ENCODE assay signal across 14 mouse cellular contexts in genomic region chr4:132972101-132972500, GRCm38 (mm10). TPM values are rescaled to one million over a fixed set of nuclear protein-coding genes. Genes with fewer than 3 reads are reported as not detected.
DNase-seq lines count a peak whose midpoint lies in the region; ATAC-seq and TF ChIP-seq lines count a peak whose summit lies in the region.
"Had no signal": no experiment of that assay in that cellular context is flagged by ENCODE, and none has a peak within 500 bp of the region (broad histone marks: within the 10 kb centered on the region; RNA-seq: fewer than 3 reads in every experiment).

No protein-coding gene starts in this region.

- peaks cover 15% of the 10 kb centered on the region for H3K27me3 ChIP-seq in heart, postnatal 0 days (ENCODE audit: control insufficient read depth, insufficient read depth, low read length)
- H3K27me3 ChIP-seq in heart, embryonic 12.5 days (replicated peaks), result peaks cover 42% of the 10 kb centered on the region
- H3K27me3 ChIP-seq in splenic B cell, adult 2 months (ENCODE audit: control insufficient read depth, insufficient read depth, low read length, poor library complexity, severe bottlenecking), result no peaks in the 10 kb centered on the region
- peaks cover 19% of the 10 kb centered on the region; the same call in 1 of the 2 replicates for H3K27me3 ChIP-seq in intestine, embryonic 15.5 days (replicated peaks)

- no peak overlapping the region for H3K9ac ChIP-seq in heart, postnatal 0 days (replicated peaks; ENCODE audit: low read depth, low read length)
- no peak overlapping the region for H3K9ac ChIP-seq in heart, embryonic 12.5 days
- no peak overlapping the region for H3K9ac ChIP-seq in intestine, embryonic 15.5 days

- H3K4me1 ChIP-seq in heart, postnatal 0 days (ENCODE audit: control insufficient read depth, insufficient read depth), result peaks cover 25% of the 10 kb centered on the region
- H3K4me1 ChIP-seq in heart, embryonic 12.5 days (replicated peaks), result peaks cover 46% of the 10 kb centered on the region
- peaks cover 25% of the 10 kb centered on the region for H3K4me1 ChIP-seq in intestine, embryonic 15.5 days (replicated peaks)

- H3K4me3 ChIP-seq in heart, postnatal 0 days (ENCODE audit: low read depth, low read length), result no peak overlapping the region
- no peak overlapping the region for H3K4me3 ChIP-seq in heart, embryonic 12.5 days
- no peak overlapping the region for H3K4me3 ChIP-seq in intestine, embryonic 15.5 days (replicated peaks)
- H3K4me3 ChIP-seq: embryonic facial prominence, embryonic 10.5 days had no signal

- H3K9me3 ChIP-seq in heart, postnatal 0 days (replicated peaks; ENCODE audit: control insufficient read depth, low read length), result no peaks in the 10 kb centered on the region
- H3K9me3 ChIP-seq in heart, embryonic 12.5 days (replicated peaks), result no peaks in the 10 kb centered on the region
- no peaks in the 10 kb centered on the region for H3K9me3 ChIP-seq in intestine, embryonic 15.5 days
- H3K9me3 ChIP-seq: embryonic facial prominence, embryonic 10.5 days had no signal

- intact Hi-C loops in heart, postnatal 10 days (cut with DNase I), result no loop called here

- 72% methylated on average over 3 of the region's 3 CpGs for WGBS in heart, postnatal 0 days
- 75% methylated on average over 3 of the region's 3 CpGs for WGBS in heart, embryonic 12.5 days
- 69% methylated on average over 3 of the region's 3 CpGs for WGBS in intestine, embryonic 15.5 days

- DNase-seq in heart, postnatal 0 days (ENCODE audit: low spot score), result peak; percentile 4
- peak; percentile 42 for DNase-seq in B cell, adult 2 months
- DNase-seq in splenic B cell, adult 2 months (ENCODE audit: low read depth, low spot score), result peak; percentile 47
- no peak for DNase-seq in heart, postnatal 10 days
- DNase-seq in kidney, postnatal 25 days, result no peak
- DNase-seq: adrenal gland, adult 2 months; cerebellum, postnatal 14 days; heart, adult 18-20 months; kidney, adult 18-20 months had no signal

- no peak for TF ChIP-seq EP300 in heart, postnatal 0 days (IDR thresholded peaks at IDR 0.05; ENCODE audit: low read depth)

- no peaks in the 10 kb centered on the region for H3K36me3 ChIP-seq in heart, postnatal 0 days (replicated peaks; ENCODE audit: control insufficient read depth, insufficient read depth, low read length)
- H3K36me3 ChIP-seq in heart, embryonic 12.5 days, result no peaks in the 10 kb centered on the region
- H3K36me3 ChIP-seq in splenic B cell, adult 2 months (ENCODE audit: control insufficient read depth, insufficient read depth, low read length, poor library complexity, severe bottlenecking), result no peaks in the 10 kb centered on the region
- no peaks in the 10 kb centered on the region for H3K36me3 ChIP-seq in intestine, embryonic 15.5 days
- H3K36me3 ChIP-seq: embryonic facial prominence, embryonic 10.5 days had no signal

- no peak overlapping the region for H3K4me2 ChIP-seq in heart, postnatal 0 days (ENCODE audit: low read depth, low read length)
- no peak overlapping the region for H3K4me2 ChIP-seq in heart, embryonic 12.5 days
- no peak overlapping the region for H3K4me2 ChIP-seq in intestine, embryonic 15.5 days (replicated peaks)
- H3K4me2 ChIP-seq: liver, embryonic 11.5 days had no signal

- peak overlapping the region; percentile 4; the same call in 1 of the 2 replicates for H3K27ac ChIP-seq in heart, postnatal 0 days (ENCODE audit: low read depth)
- H3K27ac ChIP-seq in heart, embryonic 12.5 days (ENCODE audit: poor library complexity, severe bottlenecking), result no peak overlapping the region
- no peak overlapping the region for H3K27ac ChIP-seq in intestine, embryonic 15.5 days
- H3K27ac ChIP-seq: embryonic facial prominence, embryonic 10.5 days had no signal

- no peak for TF ChIP-seq CTCF in heart, postnatal 0 days (IDR thresholded peaks at IDR 0.05; ENCODE audit: low read depth)

- ATAC-seq in heart, postnatal 0 days (ENCODE audit: insufficient read depth, low read depth), result no peak
- no peak for ATAC-seq in heart, embryonic 12.5 days (ENCODE audit: insufficient number of reproducible peaks, low FRiP score)
- ATAC-seq in activated CD4-positive, CD25-positive, alpha-beta regulatory T cell, adult 4 months, result peak; percentile 85
- no peak for ATAC-seq in intestine, embryonic 15.5 days

RNA-seq across cellular contexts. Expression of gene Fgr, which starts 1.8 kb away (rescaled TPM):
- total RNA-seq in heart, postnatal 0 days (2014; rRNA removed; ENCODE audit: low replicate concordance), result 0.04 and 0.19 TPM in 2 replicates
- polyA plus RNA-seq in heart, postnatal 0 days (2015; fragmentation: Nextera tagmentation; extraction: Ambion mirVana), result 0.31 and 0.37 TPM in 2 replicates
- polyA plus RNA-seq in heart, embryonic 12.5 days (2016; fragmentation: Nextera tagmentation; extraction: Ambion mirVana), result 0.19 and 0.23 TPM in 2 replicates
- polyA plus RNA-seq in activated CD4-positive, CD25-positive, alpha-beta regulatory T cell, adult 4 months (2017; shearing (Covaris generic)), result 1 to 10 TPM; 4.2 TPM
- polyA plus RNA-seq in intestine, embryonic 15.5 days (2015; fragmentation: Nextera tagmentation; extraction: Ambion mirVana), result 2.3 and 3.7 TPM in 2 replicates
- total RNA-seq in heart, postnatal 10 days (2021), result under 1 TPM; 0.19 to 0.40 TPM

RNA-seq across cellular contexts. Expression of gene Ahdc1, which starts 39.0 kb away (rescaled TPM):
- 40.5 and 57.2 TPM in 2 replicates for total RNA-seq in heart, postnatal 0 days (2014; rRNA removed; ENCODE audit: low replicate concordance)
- polyA plus RNA-seq in heart, postnatal 0 days (2015; fragmentation: Nextera tagmentation; extraction: Ambion mirVana), result 4.6 and 5.2 TPM in 2 replicates
- 11.6 and 11.7 TPM in 2 replicates for polyA plus RNA-seq in heart, embryonic 12.5 days (2016; fragmentation: Nextera tagmentation; extraction: Ambion mirVana)
- 1 to 10 TPM; 2.1 TPM for polyA plus RNA-seq in activated CD4-positive, CD25-positive, alpha-beta regulatory T cell, adult 4 months (2017; shearing (Covaris generic))
- 5.4 and 6.3 TPM in 2 replicates for polyA plus RNA-seq in intestine, embryonic 15.5 days (2015; fragmentation: Nextera tagmentation; extraction: Ambion mirVana)
- total RNA-seq in heart, postnatal 10 days (2021), result 10 to 100 TPM; 54.0 to 63.0 TPM

RNA-seq across cellular contexts. Expression of gene Fam76a, which starts 49.7 kb away (rescaled TPM):
- 19.7 and 20.7 TPM in 2 replicates for total RNA-seq in heart, postnatal 0 days (2014; rRNA removed; ENCODE audit: low replicate concordance)
- 39.6 and 44.4 TPM in 2 replicates for polyA plus RNA-seq in heart, postnatal 0 days (2015; fragmentation: Nextera tagmentation; extraction: Ambion mirVana)
- 25.9 and 29.0 TPM in 2 replicates for polyA plus RNA-seq in heart, embryonic 12.5 days (2016; fragmentation: Nextera tagmentation; extraction: Ambion mirVana)
- 10 to 100 TPM; 17.3 to 19.3 TPM for polyA plus RNA-seq in activated CD4-positive, CD25-positive, alpha-beta regulatory T cell, adult 4 months (2017; shearing (Covaris generic))
- 41.8 and 45.3 TPM in 2 replicates for polyA plus RNA-seq in intestine, embryonic 15.5 days (2015; fragmentation: Nextera tagmentation; extraction: Ambion mirVana)
- total RNA-seq in heart, postnatal 10 days (2021), result 10 to 100 TPM; 40.7 to 43.5 TPM

Comparison
In these comparisons a context has a peak if more than half of its experiments do, and no peak if none do; other contexts are left out.
1. DNase-seq: peak in heart, postnatal 0 days (single experiment), B cell, adult 2 months (2 of 2) and splenic B cell, adult 2 months (single experiment); none in heart, postnatal 10 days (0 of 2) and kidney, postnatal 25 days (0 of 2).